Mouse (Mus musculus) right cerebral cortex, adult 2 months (tissue): ENCODE data around the gene Pilrb1.

Experiments
- DNase-seq, 2 experiments: peaks; one replicate each; pipeline ENCODE4 v3.0.0; 2021 to 2022; ENCODE audit warnings: low spot score in 2 of 2

Gene Pilrb1

DNA sequence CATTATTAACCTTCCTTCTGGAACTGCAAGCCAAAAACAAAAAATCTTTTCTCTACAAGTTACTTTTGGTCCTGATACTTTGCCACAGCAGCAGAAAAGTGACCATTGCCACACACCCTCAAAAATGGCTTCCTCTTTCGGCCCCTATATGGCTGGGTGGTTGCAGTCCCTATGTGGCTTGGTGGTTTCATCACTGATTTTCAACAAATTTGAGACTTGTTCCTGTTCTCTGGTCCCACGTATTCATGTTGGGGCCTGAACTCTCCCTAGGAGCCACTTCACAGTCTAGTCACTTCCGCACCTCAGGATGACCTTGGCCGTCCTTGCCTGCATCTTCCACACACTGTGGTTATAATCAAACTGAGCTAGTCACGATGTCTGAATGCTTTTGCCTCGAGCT lies 29.2 kb downstream of the Pilrb1 start:
- no peak for DNase-seq

DNA sequence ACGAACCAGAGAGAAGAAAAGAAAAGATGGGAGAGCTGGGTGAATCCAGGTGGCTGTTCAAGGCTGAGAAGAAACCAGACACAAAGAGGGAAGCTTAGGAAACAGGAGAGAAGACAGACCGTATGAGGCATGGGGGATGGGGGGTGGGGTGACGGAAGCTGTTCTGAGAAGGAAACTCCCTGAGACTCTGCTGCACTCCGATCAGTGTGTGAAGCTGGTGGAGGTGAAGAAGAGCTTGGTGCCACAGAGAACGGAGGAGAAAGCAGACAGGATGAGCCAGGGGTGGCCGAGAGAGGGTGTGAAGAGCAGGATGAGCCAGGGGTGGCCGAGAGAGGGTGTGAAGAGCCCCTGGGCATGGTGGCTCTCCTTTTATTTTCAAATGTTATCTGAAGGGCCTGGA lies 31.5 kb downstream of the Pilrb1 start:
- no peak for DNase-seq

DNA sequence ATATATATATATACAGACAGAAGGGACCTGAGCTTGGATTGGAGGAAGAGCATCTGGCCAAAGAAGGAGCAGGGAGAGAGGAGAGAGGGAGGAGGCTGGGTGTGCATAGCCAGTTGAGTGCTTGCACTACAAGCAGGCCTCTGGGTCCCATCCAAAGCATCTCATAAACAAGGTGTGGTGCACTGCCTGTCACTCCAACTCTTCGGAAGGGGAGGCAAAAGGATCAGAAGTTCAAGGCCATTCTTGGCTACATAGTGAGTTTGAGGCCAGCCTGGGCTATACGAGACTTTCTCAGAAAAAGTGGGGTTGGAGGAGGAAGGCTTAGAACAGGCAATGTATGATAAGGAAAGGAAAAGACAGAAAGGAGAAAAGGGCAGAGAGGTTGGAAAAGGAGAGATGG lies 31.9 kb downstream of the Pilrb1 start:
- DNase-seq, result no peak

DNA sequence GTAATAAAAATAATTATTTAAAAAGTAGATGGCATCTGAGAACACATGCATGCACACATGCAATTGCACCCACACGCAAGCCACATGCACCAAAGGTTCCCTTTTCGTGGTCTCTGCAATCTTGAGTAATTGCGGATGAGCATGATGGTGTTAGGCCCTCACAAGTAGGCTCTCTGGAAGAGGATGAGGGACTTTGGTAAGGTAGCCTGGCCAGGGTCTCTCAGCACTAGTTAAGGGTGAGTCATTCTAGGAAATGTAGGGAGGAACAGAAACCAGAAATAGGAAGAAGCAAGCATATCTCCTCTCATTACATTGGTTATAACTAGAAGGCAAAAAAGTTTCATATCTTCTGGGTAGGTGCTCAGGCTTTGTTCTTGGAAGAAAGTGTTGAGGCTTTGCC lies 32.9 kb downstream of the Pilrb1 start:
- DNase-seq, result no peak

DNA sequence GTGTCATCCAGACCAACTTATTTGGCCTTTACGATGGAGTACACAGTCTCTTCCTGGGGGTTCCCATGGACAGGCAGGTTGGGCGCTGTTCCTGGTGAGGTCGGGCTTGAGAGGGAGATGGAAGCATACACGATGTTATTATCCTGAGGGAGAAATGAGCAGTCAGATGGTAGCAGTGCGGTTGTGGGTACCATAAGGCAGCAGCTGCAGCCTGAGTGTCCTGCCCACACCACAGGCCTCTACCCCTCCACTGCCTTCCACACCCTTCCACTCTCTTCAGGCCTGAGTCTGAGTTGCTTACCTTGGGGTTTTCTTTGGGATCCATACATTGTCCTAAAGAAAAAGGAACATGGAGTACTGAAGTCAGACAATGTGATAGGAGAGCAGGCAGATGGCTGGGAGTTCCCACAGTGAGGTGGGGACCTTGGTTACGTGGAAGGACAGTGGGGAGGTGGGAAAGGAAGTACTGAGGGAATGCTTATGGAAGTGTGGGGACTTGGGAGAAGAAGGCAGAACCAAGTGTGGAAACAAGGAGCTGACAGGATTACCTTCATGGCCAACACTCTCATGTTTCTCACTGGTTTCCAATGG lies 34.4 kb downstream of the Pilrb1 start:
- DNase-seq, result no peak

DNA sequence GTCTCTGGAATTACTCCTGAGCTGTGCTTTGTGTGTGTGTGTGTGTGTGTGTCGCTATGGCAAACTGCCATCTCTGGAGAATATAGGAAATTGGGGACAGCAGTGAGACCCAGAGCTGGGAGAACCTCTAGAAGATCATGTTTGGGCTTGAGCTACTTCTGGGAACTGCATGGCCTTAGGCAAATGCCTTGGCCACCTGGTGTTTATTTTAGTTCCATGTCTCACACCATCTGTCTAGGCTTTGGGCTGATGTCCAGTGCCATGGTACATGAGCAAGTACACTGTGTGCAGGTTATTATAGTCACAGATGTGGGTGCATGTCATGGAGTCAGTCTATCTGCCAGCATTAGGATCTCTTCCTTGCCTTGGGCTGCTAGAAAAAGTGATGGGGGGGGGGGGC lies 35.3 kb downstream of the Pilrb1 start:
- DNase-seq, result no peak

DNA sequence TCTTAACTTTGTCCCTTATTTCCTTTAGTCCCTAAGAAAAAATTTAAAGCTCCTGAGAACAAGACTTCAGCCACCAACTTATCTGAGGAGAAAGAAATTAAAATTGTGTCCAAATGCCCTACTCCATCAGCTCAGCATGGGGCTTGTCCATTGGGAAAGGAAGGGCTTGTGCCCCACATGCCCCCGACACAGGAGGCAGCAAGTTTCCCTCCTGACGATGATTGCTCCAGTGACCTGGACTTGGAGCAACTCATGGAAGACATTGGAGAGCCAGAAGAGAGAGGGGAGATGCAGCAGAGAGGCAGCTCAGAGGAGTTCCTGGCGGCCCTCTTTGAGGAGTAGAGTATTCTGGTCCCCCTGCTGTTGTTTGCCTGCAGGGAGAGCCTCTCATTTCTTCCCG lies 35.8 kb downstream of the Pilrb1 start:
- DNase-seq, result no peak

DNA sequence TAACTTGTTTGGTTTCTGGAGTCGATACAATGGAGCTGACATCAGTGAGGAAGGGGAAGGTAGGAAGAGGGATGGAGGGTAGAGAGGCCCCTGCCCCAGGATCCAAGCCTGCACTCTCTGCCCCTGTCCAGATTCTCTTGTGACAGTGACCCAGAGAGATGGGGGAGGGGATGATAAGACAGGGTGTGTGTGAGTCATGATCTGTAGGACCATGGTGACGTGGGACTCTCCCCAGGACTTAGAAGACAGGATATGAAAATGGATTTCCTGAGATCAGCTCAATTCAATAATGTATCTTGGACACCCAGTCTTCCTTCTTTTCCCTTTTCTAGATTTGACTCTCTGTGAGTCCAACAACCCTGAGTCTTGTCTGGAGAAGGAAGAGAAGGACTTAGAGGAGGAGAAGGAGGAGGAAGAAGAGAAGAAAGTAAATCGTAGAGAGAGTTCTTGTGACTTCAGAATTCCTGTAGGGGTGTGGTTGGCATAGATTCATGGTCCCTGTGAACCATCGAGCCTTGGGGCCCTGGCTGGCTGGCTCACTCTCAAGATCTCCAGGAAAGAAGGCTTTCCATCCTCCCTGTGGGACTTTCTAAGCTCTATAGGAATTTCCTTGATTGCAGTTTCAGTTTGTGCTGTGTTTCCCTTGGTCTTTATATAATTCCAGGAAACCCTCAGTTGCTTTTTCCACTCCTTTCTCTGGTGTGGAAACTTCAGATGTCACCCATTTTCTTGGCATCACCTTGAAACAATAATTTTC lies 40.3 kb downstream of the Pilrb1 start:
- DNase-seq, result no peak

DNA sequence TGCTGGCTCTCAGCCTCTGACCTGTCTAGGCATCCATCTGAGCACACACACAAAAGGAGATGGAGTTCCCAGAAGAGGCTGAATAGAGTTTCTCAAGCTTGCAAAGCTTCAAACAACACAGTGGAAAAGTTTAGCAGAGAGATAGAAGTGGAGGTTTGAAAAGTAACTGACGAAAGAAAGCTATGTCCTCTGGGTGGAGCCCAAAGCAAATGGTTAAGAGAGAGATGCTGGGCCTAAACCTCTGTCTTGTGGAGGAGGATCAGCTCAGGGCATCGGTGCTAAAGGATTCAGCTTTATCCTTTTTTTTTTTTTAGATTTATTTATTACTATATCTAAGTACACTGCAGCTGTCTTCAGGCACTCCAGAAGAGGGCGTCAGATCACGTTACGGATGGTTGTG lies 49.6 kb downstream of the Pilrb1 start:
- DNase-seq, result no peak

DNA sequence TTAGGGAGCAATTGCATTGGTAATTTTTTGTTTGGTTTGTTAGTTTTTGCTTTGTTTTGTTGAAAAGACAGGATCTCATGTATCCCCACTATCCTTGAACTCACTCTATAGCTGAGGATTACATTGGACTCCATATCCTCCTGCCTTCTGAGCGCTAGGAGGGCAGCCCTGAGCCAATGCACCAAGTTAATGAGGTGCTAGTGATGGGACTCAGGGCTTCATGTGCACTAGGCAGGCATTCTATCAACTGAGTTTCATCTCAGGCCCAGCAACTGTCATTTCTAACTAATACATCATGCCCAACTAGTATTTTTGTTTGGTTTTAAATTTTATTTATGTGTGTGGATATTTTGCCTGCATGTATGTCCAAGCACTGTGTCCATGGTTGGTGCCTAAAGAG lies 51.7 kb downstream of the Pilrb1 start:
- no peak for DNase-seq
